Mouse (Mus musculus) spleen, adult 2 months (tissue): Measurements from ENCODE around the gene Myo1d. TPM values are rescaled to one million over a fixed set of nuclear protein-coding genes. Genes with fewer than 3 reads are reported as not detected.

Experiments
- DNase-seq, 2 experiments: peaks; one replicate each; pipeline versions ENCODE4 v3.0.0 to v3.0.0-alpha.2; 2012 to 2021; ENCODE audit warnings: low spot score in 2 of 2, low read depth in 1 of 2
- H3K27ac ChIP-seq: fragments of 200-500 bp; 2 replicates; pipeline ENCODE4 v1.5.1; 2012; ENCODE audit warnings: low read length, inconsistent platforms; ENCODE audit not compliant: insufficient read depth
- H3K27me3 ChIP-seq: fragments of 200-500 bp; 2 replicates; pipeline ENCODE4 v1.6.1; 2012; ENCODE audit warnings: mild to moderate bottlenecking, moderate library complexity, low read length, inconsistent platforms; ENCODE audit not compliant: control insufficient read depth, insufficient read depth
- H3K36me3 ChIP-seq: fragments of 200-500 bp; 2 replicates; pipeline ENCODE4 v1.6.1; 2012; ENCODE audit warnings: mild to moderate bottlenecking, low read length, inconsistent platforms; ENCODE audit not compliant: control insufficient read depth, insufficient read depth
- H3K4me1 ChIP-seq: fragments of 200-500 bp; 2 replicates; pipeline ENCODE4 v1.6.1; 2011; ENCODE audit warnings: inconsistent platforms; ENCODE audit not compliant: control insufficient read depth, insufficient read depth, insufficient read length
- H3K4me3 ChIP-seq: fragments of 200-500 bp; 2 replicates; pipeline ENCODE4 v1.5.1; 2011; ENCODE audit warnings: mild to moderate bottlenecking, inconsistent platforms; ENCODE audit not compliant: insufficient read depth, insufficient read length; ENCODE audit errors: extremely low read depth
- CTCF ChIP-seq: fragments of 200-500 bp; IDR thresholded peaks from 2 replicates; pipeline ENCODE4 v1.5.1; 2011; ENCODE audit warnings: mild to moderate bottlenecking, inconsistent platforms; ENCODE audit not compliant: insufficient read depth, insufficient read length, insufficient replicate concordance; ENCODE audit errors: extremely low read depth
- POLR2A ChIP-seq: fragments of 200-500 bp; IDR thresholded peaks from 2 replicates; pipeline ENCODE4 v1.6.1; 2011; ENCODE audit warnings: low read depth, low read length, inconsistent platforms
- WGBS: fragments of 180-500 bp; shearing (Covaris S2); methylation state at CpG from one replicate; pipeline ENCODE4 v1.1.7; 2018; 5-methylcytosine and 5-hydroxymethylcytosine counted together
- polyA plus RNA-seq: library from polyadenylated mRNA; depleted of rRNA; stranded (reverse); fragments of >200 nt; gene quantifications from 2 replicates; pipeline ENCODE4 v1.2.3, GENCODE M21; 2012

The Myo1d gene
- polyA plus RNA-seq, 1 experiment: 6.2 TPM

GRCm38 (mm10) chr11:80771596-80772250, 8.1 kb downstream of the Myo1d start:
- no peak for TF ChIP-seq CTCF
- no peak for TF ChIP-seq POLR2A
- no peaks in the 10 kb centered on the region for H3K4me1 ChIP-seq
- no peak overlapping the region for H3K27ac ChIP-seq
- H3K27me3 ChIP-seq: no peaks in the 10 kb centered on the region
- DNase-seq: no peak
- WGBS: 82% methylated on average over 5 of the region's 5 CpGs
- H3K4me3 ChIP-seq: no peak overlapping the region
- H3K36me3 ChIP-seq: no peaks in the 10 kb centered on the region

GRCm38 (mm10) chr11:80771186-80771585, 8.6 kb downstream of the Myo1d start:
- no peaks in the 10 kb centered on the region for H3K27me3 ChIP-seq
- WGBS: 92% methylated on average over 3 of the region's 3 CpGs

GRCm38 (mm10) chr11:80767320-80767617, 12.6 kb downstream of the Myo1d start:
- Histone ChIP-seq H3K4me1 (no peaks in the 10 kb centered on the region), H3K36me3 (no peaks in the 10 kb centered on the region), H3K27me3 (no peaks in the 10 kb centered on the region), H3K4me3 (no peak overlapping the region), H3K27ac (no peak overlapping the region)
- DNase-seq: no peak
- no peak for TF ChIP-seq CTCF
- TF ChIP-seq POLR2A: no peak
- WGBS: 67% methylated on average over 3 of the region's 3 CpGs

More at GRCm38 (mm10) chr11:80771186-80771585, 8.6 kb downstream of the Myo1d start:
- DNase-seq: no peak
- no peak for TF ChIP-seq CTCF
- TF ChIP-seq POLR2A: no peak
- Histone ChIP-seq H3K4me1 (no peaks in the 10 kb centered on the region), H3K4me3 (no peak overlapping the region), H3K27ac (no peak overlapping the region), H3K36me3 (no peaks in the 10 kb centered on the region)

- no peak for TF ChIP-seq CTCF
- TF ChIP-seq POLR2A: no peak
- Histone ChIP-seq H3K4me1 (no peaks in the 10 kb centered on the region), H3K4me3 (no peak overlapping the region), H3K36me3 (no peaks in the 10 kb centered on the region), H3K27me3 (no peaks in the 10 kb centered on the region), H3K27ac (no peak overlapping the region)
- DNase-seq: no peak
- WGBS: 85% methylated on average over 6 of the region's 6 CpGs
Observed at GRCm38 (mm10) chr11:80766472-80767319, 13.1 kb downstream of the Myo1d start.

GRCm38 (mm10) chr11:80766068-80766467, 13.8 kb downstream of the Myo1d start:
- TF ChIP-seq POLR2A (no peak), CTCF (no peak)
- no peak for DNase-seq
- Histone ChIP-seq H3K27ac (no peak overlapping the region), H3K4me3 (no peak overlapping the region), H3K36me3 (no peaks in the 10 kb centered on the region), H3K4me1 (no peaks in the 10 kb centered on the region; the same call in 1 of the 2 replicates), H3K27me3 (no peaks in the 10 kb centered on the region)
- WGBS: 88% methylated on average over 4 of the region's 4 CpGs

GRCm38 (mm10) chr11:80762066-80762465, 17.8 kb downstream of the Myo1d start:
- H3K36me3 ChIP-seq: no peaks in the 10 kb centered on the region
- H3K27ac ChIP-seq: no peak overlapping the region
- no peak overlapping the region for H3K4me3 ChIP-seq
- H3K4me1 ChIP-seq: no peaks in the 10 kb centered on the region; the same call in 1 of the 2 replicates
- WGBS: 68% methylated on average over 4 of the region's 4 CpGs
- TF ChIP-seq POLR2A: no peak
- TF ChIP-seq CTCF: no peak
- no peak for DNase-seq
- H3K27me3 ChIP-seq: no peaks in the 10 kb centered on the region
